Mouse (Mus musculus): ENCODE results near the gene Malsu1. TPM values are rescaled to one million over a fixed set of nuclear protein-coding genes. Genes with fewer than 3 reads are reported as not detected.

Malsu1 gene
- polyA plus RNA-seq, 1 experiment from 2014 or later: 54.5 TPM

- TF ChIP-seq EP300 (IDR thresholded peaks at IDR 0.05; ENCODE audit: low read depth): no peak
- TF ChIP-seq CTCF (IDR thresholded peaks at IDR 0.05; ENCODE audit: low read depth): no peak
- H3K4me3 ChIP-seq (ENCODE audit: low read depth, low read length): no peak overlapping the region
- H3K27me3 ChIP-seq (ENCODE audit: insufficient read depth, low read length): no peaks in the 10 kb centered on the region
- H3K4me1 ChIP-seq (ENCODE audit: insufficient read depth): no peaks in the 10 kb centered on the region
- no peak overlapping the region for H3K27ac ChIP-seq (ENCODE audit: low read depth)
- no peaks in the 10 kb centered on the region for H3K36me3 ChIP-seq (replicated peaks; ENCODE audit: insufficient read depth, low read length)
- H3K9ac ChIP-seq (replicated peaks): no peak overlapping the region
- no peaks in the 10 kb centered on the region for H3K9me3 ChIP-seq (ENCODE audit: low read length)
- 84% methylated on average over 9 of the region's 9 CpGs for WGBS (ENCODE audit: insufficient replicate concordance)
- H3K4me2 ChIP-seq (ENCODE audit: low read depth, low read length): no peak overlapping the region
- ATAC-seq: no peak
- DNase-seq: no peak
Observed at GRCm38 (mm10) chr6:49056009-49056408, 17.6 kb upstream of the Malsu1 start.

- Histone ChIP-seq H3K36me3 (replicated peaks; ENCODE audit: insufficient read depth, low read length) (no peaks in the 10 kb centered on the region), H3K4me2 (ENCODE audit: low read depth, low read length) (no peak overlapping the region), H3K27me3 (ENCODE audit: insufficient read depth, low read length) (no peaks in the 10 kb centered on the region), H3K4me3 (ENCODE audit: low read depth, low read length) (no peak overlapping the region), H3K9me3 (ENCODE audit: low read length) (no peaks in the 10 kb centered on the region), H3K27ac (ENCODE audit: low read depth) (no peak overlapping the region), H3K9ac (replicated peaks) (no peak overlapping the region), H3K4me1 (ENCODE audit: insufficient read depth) (no peaks in the 10 kb centered on the region)
- WGBS (ENCODE audit: insufficient replicate concordance): 32% methylated on average over 8 of the region's 8 CpGs
- TF ChIP-seq EP300 (IDR thresholded peaks at IDR 0.05; ENCODE audit: low read depth) (no peak), CTCF (IDR thresholded peaks at IDR 0.05; ENCODE audit: low read depth) (peak; percentile 90)
- ATAC-seq (peak; percentile 38; the same call in 1 of the 2 replicates), DNase-seq (peak; percentile 75)
Observed at GRCm38 (mm10) chr6:49057053-49058021, 16.3 kb upstream of the Malsu1 start.

GRCm38 (mm10) chr6:49068361-49068760 is 5.2 kb upstream of the Malsu1 start:
- Histone ChIP-seq H3K27me3 (ENCODE audit: insufficient read depth, low read length) (no peaks in the 10 kb centered on the region), H3K9me3 (ENCODE audit: low read length) (no peaks in the 10 kb centered on the region)

GRCm38 (mm10) chr6:49074117-49074490 is 509 bp downstream of the Malsu1 start:
- H3K27ac ChIP-seq (ENCODE audit: low read depth): peak overlapping the region; percentile 87
- under 1% methylated on average over 19 of the region's 19 CpGs for WGBS (ENCODE audit: insufficient replicate concordance)
- ATAC-seq (peak; percentile 61), DNase-seq (no peak)
- peak overlapping the region; percentile 89 for H3K9ac ChIP-seq (replicated peaks)
- H3K9me3 ChIP-seq (ENCODE audit: low read length): no peaks in the 10 kb centered on the region
- peak overlapping the region; percentile 77 for H3K4me2 ChIP-seq (ENCODE audit: low read depth, low read length)
- H3K4me3 ChIP-seq (ENCODE audit: low read depth, low read length): peak overlapping the region; percentile 82
- peaks cover 8% of the 10 kb centered on the region for H3K4me1 ChIP-seq (ENCODE audit: insufficient read depth)
- H3K36me3 ChIP-seq (replicated peaks; ENCODE audit: insufficient read depth, low read length): no peaks in the 10 kb centered on the region
- TF ChIP-seq CTCF (IDR thresholded peaks at IDR 0.05; ENCODE audit: low read depth) (no peak), EP300 (IDR thresholded peaks at IDR 0.05; ENCODE audit: low read depth) (no peak)
- no peaks in the 10 kb centered on the region for H3K27me3 ChIP-seq (ENCODE audit: insufficient read depth, low read length)

More at GRCm38 (mm10) chr6:49068361-49068760, 5.2 kb upstream of the Malsu1 start:
- no peak overlapping the region for H3K27ac ChIP-seq (ENCODE audit: low read depth)
- H3K9ac ChIP-seq (replicated peaks): no peak overlapping the region
- DNase-seq (no peak), ATAC-seq (no peak)
- H3K4me3 ChIP-seq (ENCODE audit: low read depth, low read length): no peak overlapping the region
- no peak overlapping the region for H3K4me2 ChIP-seq (ENCODE audit: low read depth, low read length)
- TF ChIP-seq CTCF (IDR thresholded peaks at IDR 0.05; ENCODE audit: low read depth): no peak
- no peak for TF ChIP-seq EP300 (IDR thresholded peaks at IDR 0.05; ENCODE audit: low read depth)
- 30% methylated on average over 4 of the region's 4 CpGs for WGBS (ENCODE audit: insufficient replicate concordance)
- no peaks in the 10 kb centered on the region for H3K36me3 ChIP-seq (replicated peaks; ENCODE audit: insufficient read depth, low read length)
- 0 out of 2 replicates have a peak, but pooled peaks cover 3% of the 10 kb centered on the region for H3K4me1 ChIP-seq (ENCODE audit: insufficient read depth)

GRCm38 (mm10) chr6:49077894-49078293 is 4.3 kb downstream of the Malsu1 start:
- no peak for ATAC-seq
- TF ChIP-seq EP300 (IDR thresholded peaks at IDR 0.05; ENCODE audit: low read depth) (no peak), CTCF (IDR thresholded peaks at IDR 0.05; ENCODE audit: low read depth) (no peak)
- peaks cover 8% of the 10 kb centered on the region for H3K4me1 ChIP-seq (ENCODE audit: insufficient read depth)

GRCm38 (mm10) chr6:49079313-49079712 is 5.7 kb downstream of the Malsu1 start:
- WGBS (ENCODE audit: insufficient replicate concordance): 74% methylated on average over 1 of the region's 1 CpGs
- Histone ChIP-seq H3K9ac (replicated peaks) (no peak overlapping the region), H3K27ac (ENCODE audit: low read depth) (no peak overlapping the region), H3K36me3 (replicated peaks; ENCODE audit: insufficient read depth, low read length) (peaks cover 15% of the 10 kb centered on the region), H3K4me3 (ENCODE audit: low read depth, low read length) (no peak overlapping the region), H3K4me2 (ENCODE audit: low read depth, low read length) (no peak overlapping the region), H3K27me3 (ENCODE audit: insufficient read depth, low read length) (no peaks in the 10 kb centered on the region), H3K9me3 (ENCODE audit: low read length) (no peaks in the 10 kb centered on the region), H3K4me1 (ENCODE audit: insufficient read depth) (peaks cover 4% of the 10 kb centered on the region)
- TF ChIP-seq CTCF (IDR thresholded peaks at IDR 0.05; ENCODE audit: low read depth) (no peak), EP300 (IDR thresholded peaks at IDR 0.05; ENCODE audit: low read depth) (no peak)
- ATAC-seq (no peak), DNase-seq (no peak)

More at GRCm38 (mm10) chr6:49077894-49078293, 4.3 kb downstream of the Malsu1 start:
- no peak overlapping the region for H3K4me3 ChIP-seq (ENCODE audit: low read depth, low read length)
- no peak for DNase-seq
- WGBS (ENCODE audit: insufficient replicate concordance): 82% methylated on average over 2 of the region's 2 CpGs
- H3K27ac ChIP-seq (ENCODE audit: low read depth): no peak overlapping the region
- H3K4me2 ChIP-seq (ENCODE audit: low read depth, low read length): no peak overlapping the region
- no peaks in the 10 kb centered on the region for H3K27me3 ChIP-seq (ENCODE audit: insufficient read depth, low read length)
- no peaks in the 10 kb centered on the region for H3K9me3 ChIP-seq (ENCODE audit: low read length)
- H3K9ac ChIP-seq (replicated peaks): no peak overlapping the region
- 0 out of 2 replicates have a peak, but pooled peaks cover 4% of the 10 kb centered on the region for H3K36me3 ChIP-seq (replicated peaks; ENCODE audit: insufficient read depth, low read length)
